Mouse (Mus musculus) brown adipose tissue, adult 24 weeks (tissue): ENCODE data around the gene Ubtd2. TPM values are rescaled to one million over a fixed set of nuclear protein-coding genes. Genes with fewer than 3 reads are reported as not detected.
A peak's percentile ranks its signal among the peaks of the same experiment; 100 is the strongest.

Experiments
- H3K27ac ChIP-seq: fragments of 200-500 bp; replicated peaks from 2 replicates; pipeline ENCODE4 v1.5.1; 2012; ENCODE audit warnings: low read depth, mild to moderate bottlenecking, low read length
- H3K4me1 ChIP-seq: fragments of 200-500 bp; 2 replicates; pipeline ENCODE4 v1.6.1; 2012; ENCODE audit warnings: low read length, mixed read lengths; ENCODE audit not compliant: control insufficient read depth, insufficient read depth, insufficient read length
- H3K4me3 ChIP-seq: fragments of 200-500 bp; 2 replicates; pipeline ENCODE4 v1.5.1; 2012; ENCODE audit warnings: low read depth, mild to moderate bottlenecking, low read length, moderate library complexity; ENCODE audit not compliant: insufficient read depth
- polyA plus RNA-seq: library from polyadenylated mRNA; stranded (reverse); fragments of >200 nt; gene quantifications from 2 replicates; pipeline ENCODE4 v1.2.4, GENCODE M21; 2012; ENCODE audit not compliant: missing spikeins, insufficient read depth, insufficient read length

Gene Ubtd2
- 2.6 and 2.7 TPM in 2 replicates for polyA plus RNA-seq

DNA sequence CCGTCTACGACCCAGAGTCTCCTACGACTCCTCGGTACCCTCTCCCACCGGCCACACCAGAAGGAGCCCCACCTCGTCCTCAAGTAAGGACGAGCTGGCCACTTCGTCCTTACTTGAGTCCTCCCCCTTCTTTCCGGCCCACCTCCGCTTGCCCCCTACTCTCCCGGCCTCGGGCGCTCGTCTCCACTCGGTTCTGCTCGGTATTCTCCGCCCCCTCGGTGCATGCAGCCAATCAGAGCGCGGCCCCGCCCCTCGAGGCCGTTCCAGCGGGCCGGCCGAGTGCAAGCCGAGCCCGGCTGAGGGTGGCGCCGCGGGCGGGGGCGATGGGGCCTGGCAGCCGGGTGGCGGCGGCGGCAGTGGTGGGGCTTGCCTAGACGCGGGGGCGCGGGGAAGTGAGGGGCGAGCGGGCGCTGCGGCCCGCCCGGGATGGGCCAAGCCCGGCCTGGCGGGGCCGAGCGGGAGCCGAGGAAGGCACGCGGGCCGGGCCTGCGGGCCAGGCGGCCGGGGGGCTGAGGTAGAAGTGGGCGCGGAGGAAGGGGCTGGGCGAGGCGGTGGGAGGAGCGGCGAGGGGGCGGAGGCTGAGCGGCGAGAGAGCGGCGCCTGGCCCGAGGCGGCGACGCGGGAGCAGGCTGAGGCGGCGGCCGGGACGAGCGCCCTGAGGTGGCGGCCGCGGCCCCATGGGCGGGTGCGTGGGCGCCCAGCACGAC is at the start of gene Ubtd2:
Ubtd2 (plus strand) TSS at position 571 of the 707 bp plus-strand sequence.
- no peaks in the 10 kb centered on the region for H3K4me1 ChIP-seq

GRCm38 (mm10) chr11:32407863-32408262 is 47.3 kb upstream of the Ubtd2 start:
- no peak overlapping the region for H3K4me3 ChIP-seq
- H3K4me1 ChIP-seq: no peaks in the 10 kb centered on the region
- no peak overlapping the region for H3K27ac ChIP-seq

More for the DNA sequence above, at the start of gene Ubtd2:
- H3K4me3 ChIP-seq: peak within 1 kb of the TSS; percentile 90
- no peak within 1 kb of the TSS for H3K27ac ChIP-seq

- Histone ChIP-seq H3K27ac (no peak overlapping the region), H3K4me3 (no peak overlapping the region), H3K4me1 (no peaks in the 10 kb centered on the region)
Measured at GRCm38 (mm10) chr11:32409052-32409451, 46.1 kb upstream of the Ubtd2 start.

DNA sequence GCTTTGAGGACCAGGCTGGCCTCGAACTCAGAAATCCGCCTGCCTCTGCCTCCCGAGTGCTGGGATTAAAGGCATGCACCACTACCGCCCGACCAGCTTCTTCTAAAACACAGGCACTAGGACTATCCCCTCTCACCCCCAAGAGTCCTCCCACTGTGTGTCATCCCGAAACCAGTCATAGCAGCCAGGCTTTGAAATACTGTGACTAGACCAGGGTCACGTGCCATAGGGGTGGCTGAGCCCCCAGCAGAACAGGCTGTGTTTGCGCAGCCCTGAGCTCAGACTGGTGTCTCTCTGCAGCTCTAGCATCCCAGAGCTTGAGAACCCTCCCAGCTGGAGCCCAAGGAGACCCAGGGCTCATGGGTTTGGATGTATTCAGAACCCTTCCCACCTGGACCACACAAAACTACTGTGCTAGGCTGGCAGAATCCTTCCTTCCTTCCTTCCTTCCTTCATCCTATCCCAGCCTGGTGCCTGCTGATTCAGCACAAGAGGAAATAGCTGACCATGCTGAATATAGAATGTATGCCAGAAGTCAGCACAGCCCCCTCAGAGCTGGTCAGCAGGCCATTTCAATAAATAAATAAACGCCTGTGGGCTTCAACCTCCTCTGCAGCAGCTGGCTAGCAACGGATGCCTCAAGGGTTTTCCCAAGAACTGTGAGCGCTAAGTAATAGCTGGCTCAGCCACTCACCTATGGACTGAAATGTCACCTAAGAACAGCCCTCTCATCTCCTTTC is 45.2 kb upstream of the Ubtd2 start:
- Histone ChIP-seq H3K27ac (no peak overlapping the region), H3K4me3 (no peak overlapping the region), H3K4me1 (no peaks in the 10 kb centered on the region)

- H3K4me1 ChIP-seq: no peaks in the 10 kb centered on the region
- H3K4me3 ChIP-seq: no peak overlapping the region
- no peak overlapping the region for H3K27ac ChIP-seq
Measured at GRCm38 (mm10) chr11:32420001-32420400, 35.2 kb upstream of the Ubtd2 start.

DNA sequence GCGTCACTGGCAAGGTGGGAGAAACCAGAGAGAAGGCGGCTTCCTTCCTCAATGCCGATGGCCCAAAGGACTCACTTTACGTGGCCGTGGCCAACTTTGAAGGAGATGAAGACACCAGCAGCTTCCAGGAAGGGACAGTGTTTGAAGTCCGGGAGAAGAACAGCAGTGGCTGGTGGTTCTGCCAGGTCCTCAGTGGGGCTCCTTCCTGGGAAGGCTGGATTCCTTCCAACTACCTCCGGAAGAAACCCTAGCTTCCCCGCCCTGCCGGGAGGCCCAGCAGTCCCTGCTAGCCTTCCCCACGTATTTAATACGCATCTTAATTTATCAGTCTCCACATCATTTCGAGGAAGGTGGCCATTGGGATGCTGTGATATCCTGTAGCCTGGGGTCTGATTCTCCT is 31.9 kb upstream of the Ubtd2 start:
- no peaks in the 10 kb centered on the region for H3K4me1 ChIP-seq
- H3K4me3 ChIP-seq: no peak overlapping the region
- H3K27ac ChIP-seq: no peak overlapping the region

- H3K4me3 ChIP-seq: no peak overlapping the region
- no peaks in the 10 kb centered on the region for H3K4me1 ChIP-seq
- H3K27ac ChIP-seq: no peak overlapping the region
Measured at GRCm38 (mm10) chr11:32424600-32424999, 30.6 kb upstream of the Ubtd2 start.

DNA sequence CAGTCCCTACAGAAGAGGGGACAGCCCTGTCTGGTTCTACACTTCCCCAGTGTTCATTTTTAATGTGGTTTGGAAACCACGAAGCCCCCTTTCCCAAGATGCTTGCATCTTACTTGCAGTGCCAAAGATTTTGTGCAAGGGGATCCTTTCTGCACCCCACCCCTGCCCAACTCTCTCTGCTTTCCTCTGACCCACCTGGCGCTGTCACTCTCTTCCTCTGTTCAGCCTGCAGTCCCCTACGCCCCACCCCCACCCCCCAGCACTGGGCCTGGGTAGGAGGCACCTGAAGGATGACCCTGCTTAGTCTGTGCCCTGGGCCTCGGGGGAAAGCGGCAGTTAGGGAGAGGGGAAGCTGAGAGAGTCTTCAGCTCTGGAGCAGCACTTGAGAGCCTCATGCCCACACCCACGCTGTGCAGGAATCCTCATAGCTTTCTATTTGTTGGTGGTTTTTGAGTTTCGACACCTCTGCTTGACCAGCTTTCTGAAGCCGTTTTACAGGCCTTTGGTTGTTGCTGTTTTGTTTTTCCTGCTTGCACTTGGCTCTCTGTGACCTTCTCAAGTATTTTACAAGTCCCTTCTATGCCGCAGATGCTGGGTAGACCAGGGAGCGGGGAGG is 30.0 kb upstream of the Ubtd2 start:
- H3K27ac ChIP-seq: no peak overlapping the region
- H3K4me3 ChIP-seq: no peak overlapping the region
- H3K4me1 ChIP-seq: no peaks in the 10 kb centered on the region

DNA sequence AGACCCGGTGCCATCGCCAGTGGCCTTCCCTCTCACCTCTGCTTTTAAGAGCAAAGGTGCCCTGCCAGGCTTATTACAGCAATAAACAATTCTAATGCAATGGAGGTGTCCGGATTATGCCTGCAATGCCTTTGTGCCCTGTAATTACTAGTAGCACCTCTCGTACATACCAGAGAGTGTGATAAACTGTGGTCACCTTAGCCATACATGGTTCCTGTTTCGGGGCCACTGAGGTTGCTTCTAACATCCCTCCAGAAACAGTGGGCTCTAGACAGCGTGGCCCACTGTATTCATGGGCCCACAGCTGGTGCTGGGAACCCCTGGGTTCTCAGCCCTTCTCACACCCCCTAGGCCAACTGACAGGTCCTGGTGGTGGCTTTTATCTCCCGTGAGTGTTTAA is 27.6 kb upstream of the Ubtd2 start:
- no peak overlapping the region for H3K27ac ChIP-seq

GRCm38 (mm10) chr11:32435410-32436060 is 19.6 kb upstream of the Ubtd2 start:
- H3K27ac ChIP-seq: no peak overlapping the region
- H3K4me1 ChIP-seq: no peaks in the 10 kb centered on the region
- no peak overlapping the region for H3K4me3 ChIP-seq

More for the DNA sequence above, 27.6 kb upstream of the Ubtd2 start:
- Histone ChIP-seq H3K4me3 (no peak overlapping the region), H3K4me1 (no peaks in the 10 kb centered on the region)

DNA sequence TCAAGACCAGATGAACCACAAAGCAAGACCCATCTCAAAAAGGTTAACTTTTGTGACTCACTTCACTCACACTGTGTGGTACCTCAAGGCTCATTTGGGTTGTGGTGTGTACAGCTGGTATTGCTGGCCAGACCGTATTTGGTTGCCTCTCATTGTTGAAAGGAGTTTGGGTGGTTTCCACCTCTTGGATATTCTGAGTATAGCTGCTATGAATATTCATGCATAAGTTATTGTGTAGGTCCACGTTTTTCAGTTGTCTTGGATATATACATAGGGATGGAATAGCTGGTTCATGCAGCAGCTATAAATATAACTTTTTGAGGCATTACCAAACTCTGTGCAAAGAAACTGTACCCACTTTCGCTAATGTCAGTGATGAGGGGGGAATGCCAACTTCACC is 12.6 kb upstream of the Ubtd2 start:
- no peaks in the 10 kb centered on the region for H3K4me1 ChIP-seq
- no peak overlapping the region for H3K4me3 ChIP-seq
- no peak overlapping the region for H3K27ac ChIP-seq

DNA sequence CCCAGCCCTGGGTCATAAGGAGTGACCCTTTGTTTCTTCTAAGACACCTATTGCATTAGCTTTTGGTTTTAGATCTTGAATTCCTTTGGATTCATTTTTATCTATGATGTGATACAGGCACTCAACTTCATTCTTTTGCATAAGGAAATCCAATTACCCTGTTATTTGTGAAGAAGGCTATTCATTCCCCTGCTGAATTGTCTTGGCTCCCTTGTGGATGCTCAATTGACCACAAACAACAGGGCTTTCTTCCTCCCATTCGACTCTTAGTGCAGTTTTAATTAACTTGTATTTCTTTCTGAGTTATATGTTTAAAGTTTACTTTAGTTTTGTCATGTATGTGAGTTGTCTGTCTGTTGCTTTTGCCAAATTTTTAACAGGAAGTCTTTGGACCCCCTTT is 10.9 kb upstream of the Ubtd2 start:
- Histone ChIP-seq H3K27ac (no peak overlapping the region), H3K4me1 (no peaks in the 10 kb centered on the region), H3K4me3 (no peak overlapping the region)

DNA sequence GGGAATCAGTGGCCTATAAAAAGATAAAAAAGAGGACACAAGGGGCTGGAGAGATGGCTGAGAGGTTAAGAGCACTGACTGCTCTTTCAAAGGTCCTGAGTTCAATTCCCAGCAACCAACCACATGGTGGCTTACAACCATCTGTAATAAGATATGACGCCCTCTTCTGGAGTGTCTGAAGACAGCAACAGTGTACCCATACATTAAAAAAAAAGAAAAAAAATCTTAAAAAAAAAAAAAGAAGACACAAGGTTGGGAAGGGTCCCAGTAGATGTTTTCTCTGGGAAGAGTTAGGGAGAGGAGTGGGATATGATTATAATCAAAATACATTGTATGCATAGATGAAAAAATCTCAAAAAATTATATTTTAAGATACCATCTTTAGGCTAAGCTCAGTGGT is 10.0 kb upstream of the Ubtd2 start:
- Histone ChIP-seq H3K4me3 (no peak overlapping the region), H3K4me1 (no peaks in the 10 kb centered on the region), H3K27ac (no peak overlapping the region)

GRCm38 (mm10) chr11:32445637-32446226 is 9.4 kb upstream of the Ubtd2 start:
- Histone ChIP-seq H3K27ac (no peak overlapping the region), H3K4me1 (no peaks in the 10 kb centered on the region), H3K4me3 (no peak overlapping the region)

DNA sequence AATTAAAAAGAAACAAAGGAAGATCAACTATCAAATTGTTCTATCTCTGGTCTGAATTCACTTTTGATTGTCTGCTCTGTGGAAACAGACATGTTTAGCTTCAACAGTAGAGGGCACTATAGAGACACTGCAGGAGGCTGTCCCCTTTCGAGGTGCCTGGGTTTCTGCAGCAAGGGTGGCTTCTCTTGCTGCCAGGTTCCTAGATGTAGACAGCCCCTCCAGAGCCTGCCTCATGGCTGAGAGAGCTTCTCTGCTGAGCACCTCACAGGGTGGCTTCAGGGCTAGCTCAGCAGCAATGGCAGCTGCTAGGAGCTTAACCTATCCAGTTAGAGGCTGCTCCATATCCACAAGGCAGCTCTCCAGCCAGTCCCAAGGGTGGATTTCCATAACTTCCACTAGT is 5.0 kb upstream of the Ubtd2 start:
- no peaks in the 10 kb centered on the region for H3K4me1 ChIP-seq
- H3K4me3 ChIP-seq: no peak overlapping the region
- H3K27ac ChIP-seq: no peak overlapping the region
